Mouse (Mus musculus) T-cell, adult 2 months (primary cell): ENCODE measurements around the gene Maz.
A peak's percentile ranks its signal among the peaks of the same experiment; 100 is the strongest.

Source experiments
- DNase-seq: peaks from one replicate; pipeline ENCODE4 v3.0.0; 2022; ENCODE audit warnings: low spot score

Gene Maz

DNA sequence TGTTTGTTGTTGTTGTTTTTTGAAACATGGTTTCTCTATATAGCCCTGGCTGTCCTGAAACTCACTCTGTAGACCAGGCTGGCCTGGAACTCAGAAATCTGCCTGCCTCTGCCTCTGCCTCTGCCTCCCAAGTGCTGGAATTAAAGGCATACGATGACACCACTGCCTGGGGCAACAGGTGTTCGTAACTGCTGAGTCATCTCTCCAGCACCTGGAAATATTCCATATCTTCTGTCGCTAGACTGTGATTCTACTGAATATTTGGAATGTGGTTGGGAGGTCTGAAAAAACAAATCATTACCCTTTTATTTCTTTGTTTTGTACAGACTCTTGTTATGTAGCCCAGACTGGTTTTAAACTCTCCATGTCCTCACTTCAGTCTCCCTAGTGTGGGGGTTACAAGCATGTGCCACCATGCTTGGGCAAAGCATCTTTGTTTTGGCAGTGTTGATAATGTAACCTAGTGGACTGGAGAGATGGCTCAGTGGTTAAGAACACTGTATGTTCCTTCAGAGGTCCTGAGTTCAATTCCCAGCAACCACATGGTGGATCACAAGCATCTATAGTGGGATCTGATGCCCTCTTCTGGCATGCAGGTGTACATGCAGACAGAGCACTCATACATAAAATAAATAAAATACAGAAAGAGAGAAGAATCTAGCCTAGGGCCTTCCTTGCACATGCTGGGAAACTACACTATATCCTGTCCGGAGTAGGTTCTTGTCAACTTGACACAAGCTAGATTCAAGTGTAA is 22.5 kb downstream of the Maz start:
- no peak for DNase-seq

DNA sequence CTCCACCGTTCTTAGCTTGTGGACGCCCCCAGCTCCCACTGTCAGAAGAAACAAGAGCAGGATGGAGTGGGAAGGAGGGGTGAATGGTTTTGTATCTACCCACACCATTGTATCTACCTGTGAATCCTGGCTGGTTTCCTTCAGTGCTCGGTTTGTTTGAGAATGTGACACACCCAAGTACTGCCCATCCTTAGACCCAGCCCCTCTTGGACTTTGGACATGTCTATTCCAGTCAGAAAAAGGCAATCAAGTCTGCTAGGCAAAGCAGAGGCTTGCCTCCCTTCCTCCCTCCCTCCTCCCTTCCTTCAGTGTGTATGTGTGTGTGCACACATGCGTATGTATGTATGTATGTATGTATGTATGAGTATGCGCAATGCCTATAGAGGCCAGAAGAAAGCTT is 23.2 kb downstream of the Maz start:
- DNase-seq: no peak

DNA sequence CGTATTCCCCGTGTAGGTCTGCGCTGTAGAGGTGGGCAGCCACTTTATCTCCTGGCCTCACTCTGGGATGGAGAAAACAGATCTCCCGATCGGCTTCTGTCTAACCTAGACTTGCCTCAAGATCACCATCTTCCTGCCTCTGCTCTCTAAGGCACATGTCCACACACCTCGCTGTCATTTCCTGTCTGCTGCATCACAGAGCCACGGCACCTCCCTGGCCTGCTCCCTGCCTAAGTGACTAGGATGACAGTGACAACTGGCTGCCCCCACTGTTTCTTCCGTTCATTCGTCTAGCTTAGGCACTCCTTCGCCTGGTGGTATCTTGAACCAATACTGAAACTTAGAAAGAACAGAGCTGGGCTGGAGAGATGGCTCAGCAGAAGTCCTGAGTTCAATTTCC is 27.3 kb downstream of the Maz start:
- peak; percentile 80 for DNase-seq

DNA sequence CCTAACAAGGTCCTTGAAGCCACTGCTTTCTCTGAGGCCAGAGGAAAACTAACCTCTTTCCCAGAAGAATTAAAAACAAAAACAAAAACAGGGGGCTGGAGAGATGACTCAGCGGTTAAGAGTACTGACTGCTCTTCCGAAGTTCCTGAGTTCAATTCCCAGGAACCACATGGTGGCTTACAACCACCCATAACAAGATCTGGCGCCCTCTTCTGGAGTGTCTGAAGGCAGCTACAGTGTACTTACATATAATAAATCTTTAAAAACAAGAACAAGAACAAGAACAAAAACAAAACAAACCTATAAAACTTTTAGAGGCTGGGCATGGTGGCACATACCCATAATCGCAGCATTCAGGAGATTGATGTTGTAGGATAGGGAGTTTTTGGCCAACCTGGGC is 30.4 kb downstream of the Maz start:
- DNase-seq: no peak

DNA sequence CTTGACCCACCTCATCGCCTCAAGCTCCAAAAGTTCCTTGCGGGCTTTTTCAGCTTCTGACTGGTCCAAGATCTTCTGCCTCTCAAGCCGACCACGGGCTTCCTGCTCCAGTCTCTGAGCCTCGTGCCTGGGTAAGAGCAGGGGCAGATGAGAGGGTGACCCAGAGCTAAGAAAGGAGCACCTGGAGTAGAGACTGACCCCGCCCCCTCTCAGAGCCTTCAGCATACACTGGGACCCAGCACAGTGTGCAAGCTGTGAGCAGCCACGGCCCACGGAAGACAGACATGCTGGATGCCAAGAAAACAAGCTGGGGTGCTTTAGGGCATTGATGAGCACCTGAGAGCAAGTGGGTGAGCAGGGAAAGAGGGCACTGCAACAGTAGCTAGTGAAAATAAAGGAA is 38.0 kb downstream of the Maz start:
- no peak for DNase-seq

DNA sequence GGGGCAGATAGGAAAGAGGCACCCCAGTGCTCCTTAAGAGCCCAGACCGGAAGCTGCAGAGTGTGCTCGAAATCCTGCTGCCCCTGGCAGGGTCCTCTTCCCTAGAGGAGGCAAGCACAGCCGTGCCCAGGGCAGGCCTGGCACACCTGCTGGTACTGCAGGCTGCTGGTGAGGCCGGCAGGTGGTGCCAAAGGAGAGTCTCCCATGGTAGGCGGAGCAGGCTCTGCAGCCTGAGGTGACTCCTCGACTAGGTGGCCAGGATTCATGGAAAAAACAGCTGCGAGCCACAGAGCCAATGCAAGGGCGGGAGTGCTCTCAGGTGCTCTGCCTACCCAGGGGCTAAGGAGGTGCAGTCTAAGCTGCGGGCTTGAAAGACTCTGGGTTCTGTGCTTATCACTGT is 40.5 kb downstream of the Maz start:
- DNase-seq: peak; percentile 34

DNA sequence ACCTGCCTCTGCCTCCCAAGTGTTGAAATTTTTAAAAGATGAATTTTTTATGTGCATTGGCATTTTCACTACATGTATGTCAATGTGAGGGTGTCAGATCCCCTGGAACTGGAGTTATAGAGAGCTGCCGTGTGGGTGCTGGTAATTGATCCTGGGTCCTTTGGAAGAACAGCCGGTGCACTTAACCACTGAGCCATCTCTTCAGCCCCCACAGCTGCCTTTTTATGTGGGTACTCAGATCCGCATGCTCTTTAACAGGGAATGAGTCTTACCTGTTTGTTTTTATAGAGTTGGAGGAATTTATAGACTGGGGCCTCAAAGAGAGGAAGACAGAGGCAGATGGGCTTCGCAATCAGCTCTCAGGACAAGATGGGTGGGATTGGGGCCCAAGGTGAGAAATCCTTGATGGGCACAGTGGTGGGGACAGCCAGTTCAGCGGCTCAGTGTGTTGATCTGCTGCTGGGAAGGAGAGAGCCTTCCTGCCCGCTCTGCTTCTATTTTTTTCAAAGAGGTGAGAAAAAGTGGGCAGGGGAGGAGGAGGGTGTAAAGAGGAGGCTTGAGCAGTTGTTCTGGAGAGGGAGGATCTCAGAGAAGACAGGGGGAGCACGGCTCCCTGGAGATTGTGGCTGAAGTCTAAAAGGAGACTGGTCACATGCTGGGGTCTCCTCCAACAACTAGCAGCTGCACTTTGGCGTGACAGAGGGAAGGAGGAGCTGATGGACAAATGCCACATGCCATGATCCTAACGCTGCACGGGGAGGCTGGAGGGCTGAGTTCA is 42.0 kb downstream of the Maz start:
- no peak for DNase-seq

DNA sequence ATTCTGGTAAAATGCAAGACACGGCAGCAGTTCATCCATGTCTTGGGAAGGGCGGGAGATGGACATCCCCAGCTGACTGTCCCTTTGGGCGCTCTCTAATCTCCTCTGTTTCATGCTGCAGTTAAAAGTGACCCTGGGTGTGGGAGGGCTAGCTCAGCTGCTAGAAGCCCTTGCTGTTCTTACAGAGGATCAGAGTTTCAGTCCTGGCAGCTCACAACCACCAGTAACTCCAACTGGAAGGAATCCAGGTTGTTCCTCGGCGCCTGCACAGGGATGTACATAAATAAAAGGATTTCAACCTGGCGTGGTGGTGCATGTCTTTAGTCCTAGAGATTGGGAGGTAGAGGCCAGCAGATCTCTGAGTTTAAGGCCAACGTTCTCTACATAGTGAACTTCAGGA is 43.7 kb downstream of the Maz start:
- DNase-seq: no peak

DNA sequence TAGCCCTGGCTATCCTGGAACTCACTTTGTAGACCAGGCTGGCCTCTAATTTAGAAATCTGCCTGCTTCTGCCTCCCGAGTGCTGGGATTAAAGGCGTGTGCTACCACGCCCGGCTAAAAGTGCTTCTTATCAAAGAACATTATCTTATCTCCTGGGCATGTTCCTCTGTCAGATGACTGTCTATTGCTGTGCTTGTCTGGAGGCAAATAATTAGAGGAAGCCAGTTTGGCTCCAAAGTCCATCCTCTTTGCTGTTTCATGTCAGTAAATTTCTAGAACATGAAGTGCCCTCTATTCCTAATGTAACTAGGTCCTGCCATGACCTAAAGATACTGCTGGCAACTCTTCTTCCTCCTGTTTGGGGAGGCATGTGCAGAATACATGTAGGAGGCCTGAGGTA is 44.8 kb downstream of the Maz start:
- no peak for DNase-seq

DNA sequence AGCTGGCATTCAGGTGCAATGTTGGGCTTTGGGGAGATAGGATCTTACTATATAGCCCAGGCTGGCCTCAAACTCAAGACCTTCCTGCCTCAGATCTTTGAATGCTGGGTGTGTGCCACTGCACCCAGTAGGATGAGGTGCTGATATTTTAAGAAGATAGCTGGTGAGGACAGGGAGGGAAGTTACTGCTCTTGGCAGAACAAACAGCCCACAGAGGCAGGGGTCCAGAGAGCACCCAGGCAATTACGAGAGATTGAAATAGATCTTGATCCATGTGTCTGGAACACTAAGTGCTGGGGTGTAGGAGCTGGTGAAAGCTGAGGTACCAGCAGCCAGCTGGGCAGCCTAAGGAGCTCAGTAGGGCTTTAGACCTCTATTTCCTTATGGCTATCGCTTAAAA is 45.2 kb downstream of the Maz start:
- no peak for DNase-seq

DNA sequence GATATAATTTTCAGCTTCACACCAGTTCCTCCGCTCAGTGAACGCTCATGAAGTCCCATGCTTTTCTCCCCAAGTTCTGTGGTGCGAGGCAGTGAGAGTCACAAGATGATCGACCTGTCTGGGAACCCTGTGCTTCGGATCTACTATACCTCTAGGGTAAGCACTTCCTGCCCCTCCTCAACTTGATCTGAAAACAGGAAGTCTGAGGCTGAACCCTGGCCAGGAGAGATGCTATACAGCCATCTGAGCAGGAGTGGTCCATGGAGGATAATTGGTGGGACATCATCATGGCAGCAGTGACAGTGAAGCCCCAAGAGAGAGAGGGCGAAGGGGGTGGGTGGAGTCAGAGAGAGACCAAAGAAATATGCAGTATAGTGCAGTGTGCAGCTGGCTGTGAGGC is 48.0 kb downstream of the Maz start:
- DNase-seq: peak; percentile 46

DNA sequence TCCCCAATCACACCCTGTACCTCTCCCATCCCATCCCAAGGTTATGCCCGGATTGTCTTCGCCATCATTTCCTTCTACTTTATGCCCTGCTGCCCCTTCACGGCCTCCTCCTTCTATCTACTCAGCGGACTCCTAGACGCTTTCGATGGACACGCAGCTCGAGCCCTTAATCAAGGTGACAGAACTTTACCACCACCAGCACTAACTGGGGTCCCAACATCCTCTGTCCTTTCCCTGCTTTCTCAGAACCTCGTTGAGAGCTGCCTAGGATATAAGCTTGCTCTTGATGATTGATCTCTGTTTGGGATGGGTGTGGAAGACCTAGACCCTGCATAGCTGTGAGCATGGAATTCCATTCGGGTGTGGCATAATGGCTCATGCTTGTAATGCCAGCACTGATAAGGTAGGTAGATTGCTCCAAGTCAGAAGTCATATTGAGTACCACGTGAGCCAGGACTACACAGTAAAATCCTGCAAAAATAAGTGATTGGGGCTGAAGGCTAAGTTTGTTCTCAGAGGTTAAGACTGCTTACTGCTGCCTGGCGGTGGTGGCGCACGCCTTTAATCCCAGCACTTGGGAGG is 49.9 kb downstream of the Maz start:
- no peak for DNase-seq

DNA sequence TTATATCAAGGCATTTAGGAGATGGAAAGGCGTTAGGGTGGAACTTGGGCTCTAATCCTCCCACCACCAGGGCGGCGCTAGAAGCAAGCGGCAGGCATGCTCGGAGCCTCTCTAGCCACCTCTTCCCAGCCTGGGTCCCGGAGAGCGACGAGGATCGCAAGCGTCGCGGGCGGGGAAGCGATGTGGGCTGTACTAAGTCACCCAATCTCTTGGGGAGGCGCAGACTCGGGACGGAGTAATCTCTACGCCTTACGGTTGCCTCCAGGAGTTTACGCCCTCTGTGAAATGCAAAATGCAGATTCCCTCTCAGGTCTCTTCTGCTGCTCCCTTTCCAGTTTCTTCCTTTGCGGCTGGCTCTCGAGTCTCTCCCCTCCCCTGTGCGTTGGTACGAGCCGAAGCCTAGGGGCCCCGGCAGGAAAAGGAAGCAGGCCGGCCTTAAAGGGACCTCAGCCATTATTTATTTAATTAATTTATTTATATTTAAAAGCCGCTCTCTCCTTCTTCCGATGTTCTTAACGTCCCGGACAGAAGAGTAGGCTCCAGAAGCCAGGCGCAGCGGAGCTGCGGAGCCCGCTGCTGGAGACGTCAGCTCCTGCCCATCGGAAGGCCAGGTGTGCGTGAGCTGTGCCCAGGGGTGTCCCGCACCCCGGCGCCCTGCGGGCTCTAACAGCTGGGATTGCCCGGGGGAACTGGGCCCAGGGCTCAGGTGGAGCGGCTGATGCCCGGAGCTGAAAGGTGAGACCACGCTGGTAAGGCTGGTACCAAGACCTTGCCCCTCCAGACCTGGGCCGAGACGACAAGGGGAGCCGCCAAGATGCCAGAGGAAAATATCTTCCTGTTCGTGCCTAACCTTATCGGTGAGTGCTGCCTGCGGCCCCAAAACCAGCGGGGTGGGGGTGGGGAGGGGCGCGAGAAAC is 50.6 kb downstream of the Maz start, which contains the start of gene Cdiptos:
Gene Cdiptos, minus strand, starts transcription at position 149 of the 917 bp plus-strand sequence.
- DNase-seq: peak; percentile 93

DNA sequence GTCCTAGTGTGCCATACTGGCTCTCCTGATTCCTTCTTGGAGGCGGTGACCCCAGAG is 51.1 kb downstream of the Maz start, which contains the start of gene Cdipt:
Gene Cdipt, plus strand, starts transcription at position 22 of the 57 bp plus-strand sequence.
- DNase-seq: no peak

DNA sequence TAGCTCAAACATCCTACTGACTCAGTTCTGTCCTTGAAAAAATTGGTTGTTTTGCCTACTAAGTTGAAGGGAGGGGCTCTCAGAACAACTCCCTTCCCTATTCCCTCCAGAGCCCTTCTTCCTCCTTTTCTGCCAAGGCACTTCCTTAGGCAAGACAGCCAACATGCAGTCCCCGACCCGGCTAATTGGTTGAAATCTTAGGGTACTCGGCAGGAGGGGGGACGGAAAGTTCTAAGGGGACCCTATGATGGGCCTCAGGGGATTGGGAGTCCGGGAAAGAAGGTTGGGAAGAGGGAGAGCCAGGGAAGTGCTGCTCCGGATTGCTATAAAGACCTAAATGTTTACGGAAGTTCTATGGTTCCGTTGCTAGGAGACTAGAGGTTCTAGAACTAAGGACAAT is 51.3 kb downstream of the Maz start:
- no peak for DNase-seq
